Mouse (Mus musculus): Measurements from ENCODE around the gene Akap6.

DNA sequence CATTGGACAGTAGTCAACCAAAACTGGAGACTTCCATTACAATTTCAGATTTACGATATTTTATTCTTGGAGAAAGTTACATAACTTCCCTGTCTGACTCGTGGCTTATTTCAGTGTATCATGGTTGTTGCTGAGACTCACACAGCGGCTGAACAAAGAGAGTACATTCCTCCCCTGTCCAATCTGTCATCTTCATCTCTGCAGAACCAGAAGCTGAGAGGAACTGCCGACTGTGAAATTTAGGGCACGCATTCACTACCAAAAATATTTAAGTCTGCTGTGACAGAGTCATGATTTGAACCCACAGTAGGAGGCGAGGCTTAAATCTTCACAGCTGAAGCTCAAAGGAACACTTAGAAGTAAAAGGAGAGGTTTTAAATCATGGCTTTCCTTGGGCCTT is 134.0 kb downstream of the Akap6 start:
- TF ChIP-seq CTCF (conservative IDR thresholded peaks at IDR 0.05; ENCODE audit: low read length) (no peak), POU5F1 (IDR thresholded peaks at IDR 0.05; ENCODE audit: borderline replicate concordance, low read length) (no peak)

Measured in E14TG2a.4 (cell line).